Mouse (Mus musculus) heart, embryonic 14.5 days (tissue): ENCODE measurements around the gene Hyal3. TPM values are rescaled to one million over a fixed set of nuclear protein-coding genes. Genes with fewer than 3 reads are reported as not detected.

Source experiments
- ATAC-seq: fragments of 200-750 bp; cut with Nextera tagmentation; 2 replicates; pipeline ENCODE4 v1.8.0; 2017; ENCODE audit warnings: low read depth, moderate TSS enrichment; ENCODE audit not compliant: insufficient number of reproducible peaks, insufficient read depth, low FRiP score
- H3K27ac ChIP-seq, 2 experiments: fragments of 200-500 bp in 1 of 2; fragments of 300-500 bp in 1 of 2; sonication (generic) in 1 of 2; replicated peaks in 1 of 2; 2 replicates each; pipeline ENCODE4 v1.5.1; 2012 to 2014; ENCODE audit warnings: low read depth in 2 of 2, low read length in 2 of 2, control low read depth in 1 of 2, mild to moderate bottlenecking in 1 of 2, mixed read lengths in 1 of 2; ENCODE audit not compliant: control insufficient read depth in 1 of 2, insufficient read depth in 1 of 2
- H3K27me3 ChIP-seq: fragments of 300-500 bp; sonication (generic); 2 replicates; pipeline ENCODE4 v1.6.1; 2014; ENCODE audit warnings: mild to moderate bottlenecking, low read length, control low read depth; ENCODE audit not compliant: control insufficient read depth, insufficient read depth
- H3K36me3 ChIP-seq: fragments of 300-500 bp; sonication (generic); 2 replicates; pipeline ENCODE4 v1.6.1; 2014; ENCODE audit warnings: mild to moderate bottlenecking, control low read depth, low read length, mixed read lengths; ENCODE audit not compliant: control insufficient read depth, insufficient read depth
- H3K4me1 ChIP-seq, 2 experiments: fragments of 200-500 bp in 1 of 2; fragments of 300-500 bp in 1 of 2; sonication (generic) in 1 of 2; 2 replicates each; pipeline ENCODE4 v1.6.1; 2012 to 2014; ENCODE audit warnings: low read length in 2 of 2, control low read depth in 1 of 2, mixed read lengths in 1 of 2; ENCODE audit not compliant: control insufficient read depth in 2 of 2, insufficient read depth in 2 of 2
- H3K4me2 ChIP-seq: fragments of 300-500 bp; sonication (generic); 2 replicates; pipeline ENCODE4 v1.6.1; 2014; ENCODE audit warnings: mild to moderate bottlenecking, low read length
- H3K4me3 ChIP-seq, 2 experiments: fragments of 200-500 bp in 1 of 2; fragments of 300-500 bp in 1 of 2; sonication (generic) in 1 of 2; 2 replicates each; pipeline ENCODE4 v1.5.1; 2012 to 2014; ENCODE audit warnings: low read length in 2 of 2, mild to moderate bottlenecking in 2 of 2, control low read depth in 1 of 2, low read depth in 1 of 2, moderate library complexity in 1 of 2; ENCODE audit not compliant: control insufficient read depth in 1 of 2, insufficient read depth in 1 of 2
- H3K9ac ChIP-seq: fragments of 300-500 bp; sonication (generic); 2 replicates; pipeline ENCODE4 v1.6.1; 2014; ENCODE audit warnings: mild to moderate bottlenecking, low read length
- H3K9me3 ChIP-seq: fragments of 300-500 bp; sonication (generic); 2 replicates; pipeline ENCODE4 v1.6.1; 2016; ENCODE audit warnings: low read length, control low read depth; ENCODE audit not compliant: control insufficient read depth
- WGBS: fragments of 180-500 bp; shearing (Covaris S2); extraction: QIAGEN DNeasy Blood & Tissue Kit; methylation state at CpG from one replicate; pipeline ENCODE4 v1.1.7; 2014; 5-methylcytosine and 5-hydroxymethylcytosine counted together
- polyA plus RNA-seq: library from polyadenylated mRNA; unstranded; fragments of >200 nt; fragmentation: Nextera tagmentation; extraction: Ambion mirVana; gene quantifications from 2 replicates; pipeline ENCODE4 v1.2.1, GENCODE M21; 2014

Gene Hyal3
- polyA plus RNA-seq, 1 experiment from 2014 or later: 0.53 TPM

DNA sequence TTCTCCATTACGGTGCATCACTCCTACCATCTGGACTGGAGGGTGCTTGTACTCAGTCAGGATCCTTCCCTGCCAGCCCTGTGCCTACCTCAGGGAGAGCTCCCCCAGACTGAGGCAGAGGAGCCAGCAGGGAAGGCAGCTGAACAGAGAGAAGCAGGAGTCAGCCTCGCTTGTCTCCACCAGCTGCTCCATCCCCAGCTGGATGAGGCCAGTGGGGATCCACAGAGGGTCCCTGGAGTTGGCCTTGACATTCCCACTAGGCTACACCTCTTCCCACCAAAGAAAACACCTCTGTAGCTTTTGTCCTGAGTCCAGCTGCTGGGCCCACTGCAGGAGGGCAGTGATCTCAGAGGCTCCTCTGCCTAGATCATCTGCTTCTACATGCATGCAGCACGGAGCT is 44.3 kb downstream of the Hyal3 start:
- Histone ChIP-seq H3K9me3 (no peaks in the 10 kb centered on the region), H3K27ac (peak overlapping the region; percentile 22 to 56; a peak in 3 of 4 replicates), H3K27me3 (no peaks in the 10 kb centered on the region), H3K9ac (peak overlapping the region; percentile 42; the same call in 1 of the 2 replicates), H3K36me3 (peaks cover 70% of the 10 kb centered on the region), H3K4me1 (peaks cover 55 to 73% of the 10 kb centered on the region in 2 experiments), H3K4me2 (no peak overlapping the region), H3K4me3 (no peak overlapping the region)
- 88% methylated on average over 3 of the region's 3 CpGs for WGBS
- no peak for ATAC-seq

DNA sequence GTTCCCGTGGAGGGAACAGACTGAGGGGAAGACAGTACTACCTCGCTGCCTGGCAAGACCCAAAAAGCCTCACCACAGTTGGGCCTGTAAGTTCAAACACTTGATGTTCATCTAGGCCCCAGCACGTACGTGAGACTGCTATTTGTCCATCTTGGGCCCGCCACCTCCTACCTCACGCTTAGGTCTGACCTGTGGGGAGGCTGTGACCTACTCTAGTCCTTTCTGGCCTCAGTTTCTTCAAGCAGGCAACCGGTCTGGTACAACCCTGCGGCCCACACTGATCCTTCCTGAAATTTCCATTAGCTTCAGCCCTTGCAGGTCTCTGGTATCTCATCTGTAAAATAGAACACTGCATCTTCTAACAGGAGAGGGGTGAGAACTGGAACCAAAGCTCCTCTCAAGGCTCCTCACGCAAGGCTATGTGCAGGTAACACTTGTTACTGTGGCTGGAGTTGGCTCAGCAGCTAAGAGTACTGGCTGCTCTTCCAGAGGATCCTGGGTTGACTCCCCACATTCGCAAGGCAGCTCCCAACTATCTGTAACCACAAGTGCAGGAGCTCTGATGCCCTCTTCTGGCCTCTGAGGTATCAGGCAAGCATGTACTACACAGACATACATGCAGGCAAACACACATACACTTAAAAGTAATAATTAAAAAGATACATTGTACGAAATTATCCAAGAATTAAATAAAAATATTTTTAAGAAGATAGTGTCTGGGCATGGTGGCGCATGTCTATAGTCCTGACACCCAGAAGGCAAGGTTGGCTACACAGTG is 44.9 kb downstream of the Hyal3 start:
- peaks cover 64% of the 10 kb centered on the region for H3K36me3 ChIP-seq
- peak overlapping the region; percentile 42; the same call in 1 of the 2 replicates for H3K9ac ChIP-seq
- peaks cover 55 to 73% of the 10 kb centered on the region in 2 experiments for H3K4me1 ChIP-seq
- WGBS: 88% methylated on average over 12 of the region's 12 CpGs
- ATAC-seq: no peak
- H3K27me3 ChIP-seq: no peaks in the 10 kb centered on the region
- no peak overlapping the region for H3K4me3 ChIP-seq
- H3K4me2 ChIP-seq: no peak overlapping the region; the same call in 1 of the 2 replicates
- H3K9me3 ChIP-seq: no peaks in the 10 kb centered on the region
- H3K27ac ChIP-seq: peak overlapping the region in 1 of 2 experiments; percentile 56; a peak in 2 of 4 replicates

DNA sequence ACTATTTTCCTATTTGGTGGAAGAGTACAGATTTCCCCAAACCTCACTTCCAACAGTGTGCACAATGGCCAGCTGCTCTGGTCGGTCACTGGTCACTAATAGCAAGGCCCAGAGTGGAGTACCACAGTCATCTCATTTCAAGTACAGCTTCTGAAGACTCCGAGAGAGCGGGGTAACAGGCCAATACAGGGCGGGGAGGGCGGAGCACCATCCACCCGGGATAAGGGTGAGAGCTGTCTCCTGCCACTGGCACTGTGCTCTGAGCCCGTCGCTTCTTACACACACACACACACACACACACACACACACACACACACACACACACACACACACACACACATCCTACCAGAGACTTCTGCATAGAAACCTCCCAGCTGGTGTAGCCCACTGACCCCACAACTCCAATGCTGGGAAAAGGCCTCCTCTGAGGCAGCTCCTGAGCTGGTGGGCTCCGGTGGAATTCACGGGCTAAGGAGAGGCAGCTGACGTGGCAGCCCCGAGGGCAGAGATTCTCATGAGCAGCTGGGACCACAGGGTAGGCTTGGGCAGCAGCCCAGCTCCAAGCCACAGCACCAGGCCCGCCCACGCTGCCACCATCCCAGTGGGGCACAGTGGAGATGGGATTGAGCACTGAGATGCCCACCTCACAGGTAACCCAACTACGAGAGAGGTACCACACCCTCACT is 45.7 kb downstream of the Hyal3 start:
- peak overlapping the region; percentile 50 for H3K4me2 ChIP-seq
- no peaks in the 10 kb centered on the region for H3K27me3 ChIP-seq
- peak overlapping the region; percentile 68 for H3K9ac ChIP-seq
- 43% methylated on average over 13 of the region's 15 CpGs for WGBS
- peaks cover 56 to 73% of the 10 kb centered on the region in 2 experiments for H3K4me1 ChIP-seq
- ATAC-seq: no peak
- H3K27ac ChIP-seq: peak overlapping the region; percentile 77 to 96
- H3K9me3 ChIP-seq: no peaks in the 10 kb centered on the region
- H3K36me3 ChIP-seq: peaks cover 68% of the 10 kb centered on the region
- H3K4me3 ChIP-seq: no peak overlapping the region; a peak in 1 of 4 replicates

DNA sequence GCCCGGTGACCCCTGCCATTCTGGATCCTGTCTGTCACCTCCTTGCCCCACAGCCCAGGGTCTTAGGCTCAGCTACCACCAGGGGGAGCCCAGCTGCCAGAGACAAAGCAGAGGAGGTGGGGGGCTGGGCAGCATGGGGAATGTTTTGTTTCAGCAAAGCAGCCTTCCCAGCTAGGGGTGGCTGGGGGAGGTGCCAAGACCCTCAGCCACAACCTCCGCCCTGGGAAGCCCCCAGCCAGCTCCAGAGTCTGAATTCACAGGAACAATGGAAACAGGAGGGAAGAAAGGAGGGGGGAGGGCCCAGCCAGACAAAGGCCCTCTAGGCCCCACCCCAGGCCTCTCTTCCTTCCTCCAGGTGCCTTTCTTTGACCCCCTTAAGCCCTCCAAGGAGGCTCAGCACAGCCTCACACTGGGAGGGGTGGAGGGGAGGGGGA is 46.2 kb downstream of the Hyal3 start:
- Histone ChIP-seq H3K27ac (peak overlapping the region; percentile 77 to 96), H3K4me2 (peak overlapping the region; percentile 50), H3K9me3 (no peaks in the 10 kb centered on the region), H3K36me3 (peaks cover 74% of the 10 kb centered on the region), H3K4me3 (no peak overlapping the region; a peak in 1 of 4 replicates), H3K4me1 (peaks cover 57 to 77% of the 10 kb centered on the region in 2 experiments), H3K9ac (peak overlapping the region; percentile 68), H3K27me3 (no peaks in the 10 kb centered on the region)
- peak; percentile 60 for ATAC-seq
- WGBS: 8% methylated on average over 2 of the region's 2 CpGs

DNA sequence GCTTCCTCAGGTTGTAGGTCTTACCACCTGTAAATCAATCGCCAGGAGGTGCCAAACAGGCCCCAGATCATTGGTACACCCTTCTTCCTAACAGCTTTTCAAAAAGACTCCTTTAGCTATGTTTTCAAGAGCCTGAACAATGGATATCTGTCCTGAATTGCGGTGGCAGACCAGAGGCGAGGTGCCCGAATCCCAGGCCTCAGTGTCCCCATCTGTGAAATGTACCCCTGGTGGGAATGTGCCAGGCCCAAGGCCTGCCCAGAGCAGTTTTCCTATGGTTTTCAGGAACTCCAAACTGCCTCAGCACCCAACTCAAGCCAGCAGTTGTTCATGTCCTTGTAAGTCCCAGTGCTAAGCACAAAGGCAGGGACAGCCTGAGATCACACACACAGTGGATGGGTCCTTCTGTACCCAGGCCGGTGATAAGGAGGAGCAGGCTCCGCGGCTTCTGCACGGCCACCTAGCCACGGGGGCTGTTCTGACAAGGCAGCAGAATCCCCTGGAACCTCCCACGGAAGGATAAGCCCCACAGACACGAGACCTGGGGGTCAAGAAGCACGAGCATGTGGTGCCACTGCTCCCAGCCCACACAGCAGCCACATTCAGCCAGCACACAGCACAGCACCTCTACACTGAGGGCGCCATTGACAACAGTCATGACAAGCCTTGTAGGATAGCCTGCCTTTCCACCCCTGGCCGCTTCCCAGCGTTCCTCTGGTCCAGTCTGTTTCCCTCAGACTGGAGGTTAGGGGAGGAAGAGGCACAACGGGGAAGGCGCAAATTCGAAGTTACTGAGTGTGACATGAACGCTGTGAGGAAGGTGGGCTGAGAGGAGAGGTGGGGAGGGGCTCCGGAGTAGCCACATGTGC is 47.0 kb downstream of the Hyal3 start:
- peak overlapping the region; percentile 68 for H3K9ac ChIP-seq
- ATAC-seq: no peak
- H3K9me3 ChIP-seq: no peaks in the 10 kb centered on the region
- peaks cover 64 to 84% of the 10 kb centered on the region in 2 experiments for H3K4me1 ChIP-seq
- H3K4me2 ChIP-seq: peak overlapping the region; percentile 50
- no peaks in the 10 kb centered on the region for H3K27me3 ChIP-seq
- 27% methylated on average over 20 of the region's 20 CpGs for WGBS
- H3K4me3 ChIP-seq: no peak overlapping the region
- H3K36me3 ChIP-seq: peaks cover 72% of the 10 kb centered on the region
- peak overlapping the region; percentile 46 to 96 for H3K27ac ChIP-seq

DNA sequence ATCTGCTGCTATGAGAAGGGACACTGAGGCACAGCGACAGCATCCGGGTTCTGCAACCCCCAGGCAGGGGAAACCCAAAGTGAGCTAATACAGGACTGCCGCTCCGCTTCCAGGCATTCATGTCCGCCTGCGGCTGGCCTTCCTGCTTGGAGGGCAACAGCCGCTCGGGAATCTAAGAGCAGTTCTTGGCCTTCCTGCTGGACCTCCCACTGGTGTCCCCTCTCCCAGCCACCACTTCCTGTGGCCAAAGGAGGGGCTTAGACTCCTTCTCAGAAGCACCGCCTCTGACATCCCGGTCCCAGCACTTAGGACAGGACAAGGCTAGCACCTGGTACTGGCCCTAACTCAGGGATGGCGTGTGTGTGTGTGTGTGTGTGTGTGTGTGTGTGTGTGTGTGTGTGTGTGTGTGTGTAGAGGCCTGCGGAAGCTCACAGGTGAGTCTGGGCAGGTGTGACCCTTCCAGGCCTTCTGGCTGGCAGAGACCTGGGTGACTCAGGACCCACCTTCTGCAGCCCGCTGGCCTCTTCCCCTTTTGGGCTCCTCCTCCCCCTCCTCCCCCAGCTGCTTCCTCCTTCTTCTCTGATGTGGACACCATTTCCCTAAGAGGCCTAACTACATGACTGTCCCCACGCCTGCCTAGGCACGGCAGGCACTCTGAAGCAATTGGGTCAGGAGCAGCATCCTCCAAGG is 48.2 kb downstream of the Hyal3 start:
- H3K36me3 ChIP-seq: peaks cover 63% of the 10 kb centered on the region
- peak overlapping the region; percentile 50 for H3K4me2 ChIP-seq
- peak; percentile 26; the same call in 1 of the 2 replicates for ATAC-seq
- H3K27ac ChIP-seq: peak overlapping the region; percentile 64 to 96
- H3K4me1 ChIP-seq: peaks cover 66 to 82% of the 10 kb centered on the region in 2 experiments
- H3K27me3 ChIP-seq: no peaks in the 10 kb centered on the region
- peak overlapping the region; percentile 68 for H3K9ac ChIP-seq
- no peaks in the 10 kb centered on the region for H3K9me3 ChIP-seq
- WGBS: 51% methylated on average over 15 of the region's 15 CpGs
- H3K4me3 ChIP-seq: no peak overlapping the region

DNA sequence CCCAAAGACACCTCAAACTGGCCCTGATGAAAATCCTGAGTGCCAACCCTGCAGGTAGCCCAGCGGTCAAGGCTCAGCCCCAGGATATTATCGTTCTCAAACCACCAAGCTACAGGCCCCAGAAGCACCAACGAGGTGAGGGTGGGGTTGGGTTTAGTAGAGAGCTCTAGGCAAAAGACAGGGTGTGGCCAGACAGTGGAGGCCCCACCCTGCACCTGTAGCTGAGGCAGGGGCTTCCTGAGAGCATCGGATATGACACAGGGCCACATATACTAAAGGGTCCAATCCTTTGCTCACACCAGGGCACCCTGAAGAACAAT is 48.8 kb downstream of the Hyal3 start:
- H3K27ac ChIP-seq: peak overlapping the region; percentile 64 to 96
- peak overlapping the region; percentile 41 for H3K9ac ChIP-seq
- H3K27me3 ChIP-seq: no peaks in the 10 kb centered on the region
- H3K4me3 ChIP-seq: no peak overlapping the region
- peaks cover 58% of the 10 kb centered on the region for H3K36me3 ChIP-seq
- WGBS: 36% methylated on average over 4 of the region's 4 CpGs
- peaks cover 64 to 77% of the 10 kb centered on the region in 2 experiments for H3K4me1 ChIP-seq
- peak overlapping the region; percentile 50 for H3K4me2 ChIP-seq
- no peaks in the 10 kb centered on the region for H3K9me3 ChIP-seq
- no peak for ATAC-seq
